Mouse (Mus musculus) heart, embryonic 12.5 days (tissue): ENCODE data around the gene Smug1. TPM values are rescaled to one million over a fixed set of nuclear protein-coding genes. Genes with fewer than 3 reads are reported as not detected.

Experiments
- ATAC-seq: fragments of 200-750 bp; cut with Nextera tagmentation; 2 replicates; pipeline ENCODE4 v1.8.0; 2017; ENCODE audit warnings: moderate TSS enrichment, moderate library complexity; ENCODE audit not compliant: insufficient number of reproducible peaks, low FRiP score
- H3K27ac ChIP-seq: fragments of 300-500 bp; sonication (generic); 2 replicates; pipeline ENCODE4 v1.5.1; 2016; ENCODE audit warnings: mild to moderate bottlenecking, moderate library complexity; ENCODE audit not compliant: poor library complexity, severe bottlenecking
- H3K27me3 ChIP-seq: fragments of 300-500 bp; sonication (generic); replicated peaks from 2 replicates; pipeline ENCODE4 v1.6.1; 2016; ENCODE audit warnings: mild to moderate bottlenecking, moderate library complexity
- H3K36me3 ChIP-seq: fragments of 300-500 bp; sonication (generic); 2 replicates; pipeline ENCODE4 v1.6.1; 2016; ENCODE audit warnings: mild to moderate bottlenecking, moderate library complexity
- H3K4me1 ChIP-seq: fragments of 300-500 bp; sonication (generic); replicated peaks from 2 replicates; pipeline ENCODE4 v1.6.1; 2016; ENCODE audit warnings: mild to moderate bottlenecking
- H3K4me2 ChIP-seq: fragments of 300-500 bp; sonication (generic); 2 replicates; pipeline ENCODE4 v1.6.1; 2016; ENCODE audit warnings: mild to moderate bottlenecking, moderate library complexity
- H3K4me3 ChIP-seq: fragments of 300-500 bp; sonication (generic); 2 replicates; pipeline ENCODE4 v1.5.1; 2016; ENCODE audit warnings: mild to moderate bottlenecking
- H3K9ac ChIP-seq: fragments of 300-500 bp; sonication (generic); 2 replicates; pipeline ENCODE4 v1.6.1; 2016; ENCODE audit warnings: mild to moderate bottlenecking, moderate library complexity
- H3K9me3 ChIP-seq: fragments of 300-500 bp; sonication (generic); replicated peaks from 2 replicates; pipeline ENCODE4 v1.6.1; 2016; ENCODE audit warnings: mild to moderate bottlenecking, moderate library complexity
- WGBS: fragments of 180-500 bp; shearing (Covaris S2); methylation state at CpG from one replicate; pipeline ENCODE4 v1.1.7; 2016; 5-methylcytosine and 5-hydroxymethylcytosine counted together
- polyA plus RNA-seq: library from polyadenylated mRNA; unstranded; fragments of >200 nt; fragmentation: Nextera tagmentation; extraction: Ambion mirVana; gene quantifications from 2 replicates; pipeline ENCODE4 v1.2.1, GENCODE M21; 2016

Smug1 gene
- polyA plus RNA-seq, 1 experiment from 2014 or later: 17.4 TPM

GRCm38 (mm10) chr15:103121416-103121815 is 45.5 kb downstream of the Smug1 start:
- H3K4me3 ChIP-seq: no peak overlapping the region
- 48% methylated on average over 5 of the region's 5 CpGs for WGBS
- no peak overlapping the region for H3K27ac ChIP-seq
- no peak for ATAC-seq
- no peak overlapping the region for H3K9ac ChIP-seq
- no peaks in the 10 kb centered on the region for H3K9me3 ChIP-seq
- no peak overlapping the region for H3K4me2 ChIP-seq
- H3K4me1 ChIP-seq: 0 out of 2 replicates have a peak, but pooled peaks cover 2% of the 10 kb centered on the region
- H3K27me3 ChIP-seq: peaks cover 98% of the 10 kb centered on the region
- no peaks in the 10 kb centered on the region for H3K36me3 ChIP-seq

- H3K27ac ChIP-seq: no peak overlapping the region
- peaks cover 98% of the 10 kb centered on the region for H3K27me3 ChIP-seq
- ATAC-seq: no peak
- H3K9me3 ChIP-seq: no peaks in the 10 kb centered on the region
- no peaks in the 10 kb centered on the region for H3K36me3 ChIP-seq
- 0 out of 2 replicates have a peak, but pooled peaks cover 2% of the 10 kb centered on the region for H3K4me1 ChIP-seq
- H3K4me3 ChIP-seq: no peak overlapping the region
- H3K9ac ChIP-seq: no peak overlapping the region
- H3K4me2 ChIP-seq: no peak overlapping the region
- WGBS: 67% methylated on average over 11 of the region's 11 CpGs
Observed at GRCm38 (mm10) chr15:103120594-103120993, 46.3 kb downstream of the Smug1 start.

- no peak overlapping the region for H3K27ac ChIP-seq
- no peak overlapping the region for H3K4me2 ChIP-seq
- WGBS: 41% methylated on average over 5 of the region's 5 CpGs
- H3K9me3 ChIP-seq: no peaks in the 10 kb centered on the region
- ATAC-seq: no peak
- H3K4me1 ChIP-seq: no peaks in the 10 kb centered on the region
- H3K36me3 ChIP-seq: no peaks in the 10 kb centered on the region
- H3K4me3 ChIP-seq: no peak overlapping the region
- H3K9ac ChIP-seq: no peak overlapping the region
- peaks cover 96% of the 10 kb centered on the region for H3K27me3 ChIP-seq
Observed at GRCm38 (mm10) chr15:103115726-103116125, 51.2 kb downstream of the Smug1 start.

- 1% methylated on average over 9 of the region's 9 CpGs for WGBS
- H3K9ac ChIP-seq: no peak overlapping the region
Observed at GRCm38 (mm10) chr15:103115256-103115655, 51.6 kb downstream of the Smug1 start.

GRCm38 (mm10) chr15:103113077-103113476 is 53.8 kb downstream of the Smug1 start:
- H3K27ac ChIP-seq: no peak overlapping the region
- H3K4me2 ChIP-seq: no peak overlapping the region
- H3K4me3 ChIP-seq: no peak overlapping the region
- H3K4me1 ChIP-seq: no peaks in the 10 kb centered on the region
- H3K9me3 ChIP-seq: no peaks in the 10 kb centered on the region
- no peaks in the 10 kb centered on the region for H3K36me3 ChIP-seq
- 67% methylated on average over 6 of the region's 6 CpGs for WGBS
- no peak for ATAC-seq
- peaks cover 99% of the 10 kb centered on the region for H3K27me3 ChIP-seq
- no peak overlapping the region for H3K9ac ChIP-seq

More at GRCm38 (mm10) chr15:103115256-103115655, 51.6 kb downstream of the Smug1 start:
- Histone ChIP-seq H3K4me1 (no peaks in the 10 kb centered on the region), H3K4me3 (no peak overlapping the region), H3K9me3 (no peaks in the 10 kb centered on the region), H3K4me2 (no peak overlapping the region), H3K27me3 (peaks cover 96% of the 10 kb centered on the region), H3K36me3 (no peaks in the 10 kb centered on the region), H3K27ac (no peak overlapping the region)
- peak; percentile 53; the same call in 1 of the 2 replicates for ATAC-seq

- H3K4me2 ChIP-seq: no peak overlapping the region
- H3K9me3 ChIP-seq: no peaks in the 10 kb centered on the region
- WGBS: 65% methylated on average over 2 of the region's 2 CpGs
- no peak for ATAC-seq
- H3K4me1 ChIP-seq: no peaks in the 10 kb centered on the region
- no peak overlapping the region for H3K27ac ChIP-seq
- no peak overlapping the region for H3K4me3 ChIP-seq
- H3K27me3 ChIP-seq: peaks cover 99% of the 10 kb centered on the region
- no peak overlapping the region for H3K9ac ChIP-seq
- no peaks in the 10 kb centered on the region for H3K36me3 ChIP-seq
Observed at GRCm38 (mm10) chr15:103112309-103112708, 54.6 kb downstream of the Smug1 start.

- 43% methylated on average over 4 of the region's 4 CpGs for WGBS
Observed at GRCm38 (mm10) chr15:103109940-103110339, 57.0 kb downstream of the Smug1 start.

GRCm38 (mm10) chr15:103108066-103108676 is 58.7 kb downstream of the Smug1 start:
- 67% methylated on average over 8 of the region's 8 CpGs for WGBS
- H3K9ac ChIP-seq: no peak overlapping the region
- peaks cover 99% of the 10 kb centered on the region for H3K27me3 ChIP-seq
- H3K27ac ChIP-seq: no peak overlapping the region
- H3K4me2 ChIP-seq: no peak overlapping the region
- ATAC-seq: no peak
- no peak overlapping the region for H3K4me3 ChIP-seq
- no peaks in the 10 kb centered on the region for H3K4me1 ChIP-seq
- no peaks in the 10 kb centered on the region for H3K36me3 ChIP-seq
- no peaks in the 10 kb centered on the region for H3K9me3 ChIP-seq

More at GRCm38 (mm10) chr15:103109940-103110339, 57.0 kb downstream of the Smug1 start:
- H3K27me3 ChIP-seq: peaks cover 99% of the 10 kb centered on the region
- ATAC-seq: no peak
- no peak overlapping the region for H3K4me3 ChIP-seq
- no peaks in the 10 kb centered on the region for H3K4me1 ChIP-seq
- H3K4me2 ChIP-seq: no peak overlapping the region
- H3K27ac ChIP-seq: no peak overlapping the region
- H3K36me3 ChIP-seq: no peaks in the 10 kb centered on the region
- no peak overlapping the region for H3K9ac ChIP-seq
- H3K9me3 ChIP-seq: no peaks in the 10 kb centered on the region

- no peak for ATAC-seq
- H3K27ac ChIP-seq: no peak overlapping the region
- no peak overlapping the region for H3K4me2 ChIP-seq
- no peaks in the 10 kb centered on the region for H3K4me1 ChIP-seq
- H3K9me3 ChIP-seq: no peaks in the 10 kb centered on the region
- no peaks in the 10 kb centered on the region for H3K36me3 ChIP-seq
- WGBS: 5% methylated on average over 2 of the region's 2 CpGs
- no peak overlapping the region for H3K4me3 ChIP-seq
- peaks cover 100% of the 10 kb centered on the region for H3K27me3 ChIP-seq
- H3K9ac ChIP-seq: no peak overlapping the region
Observed at GRCm38 (mm10) chr15:103106201-103106600, 60.7 kb downstream of the Smug1 start.

Other genes with a start within 250 kb of the Smug1 start
- 0.18 TPM in 1 of 2 replicates, not detected in the other for gene Hoxc13, start 246.0 kb downstream of the Smug1 start, polyA plus RNA-seq
- not detected in 2 replicates for gene Hoxc12, start 230.3 kb downstream of the Smug1 start, polyA plus RNA-seq
- gene Hoxc11, start 212.7 kb downstream of the Smug1 start, polyA plus RNA-seq: not detected in 2 replicates
- not detected in 2 replicates for gene Hoxc10, start 200.3 kb downstream of the Smug1 start, polyA plus RNA-seq
- 0.38 and 0.39 TPM in 2 replicates for gene Hoxc5, start 199.6 kb downstream of the Smug1 start, polyA plus RNA-seq
- gene Hoxc9, start 190.7 kb downstream of the Smug1 start, polyA plus RNA-seq: not detected in 2 replicates
- 0.11 TPM in 1 of 2 replicates, not detected in the other for gene Hoxc8, start 176.5 kb downstream of the Smug1 start, polyA plus RNA-seq
- gene Hoxc6, start 168.8 kb downstream of the Smug1 start, polyA plus RNA-seq: 0.18 and 0.82 TPM in 2 replicates
- gene Hoxc4, start 148.2 kb downstream of the Smug1 start, polyA plus RNA-seq: 0.57 and 0.76 TPM in 2 replicates
- gene Cbx5, start 72.7 kb upstream of the Smug1 start, polyA plus RNA-seq: 150 and 164 TPM in 2 replicates
- 554 and 557 TPM in 2 replicates for gene Hnrnpa1, start 73.3 kb upstream of the Smug1 start, polyA plus RNA-seq
- gene Nfe2, start 91.3 kb upstream of the Smug1 start, polyA plus RNA-seq: 12.1 and 12.4 TPM in 2 replicates
- gene Copz1, start 105.6 kb upstream of the Smug1 start, polyA plus RNA-seq: 166 TPM in 2 replicates
- 0.17 and 0.29 TPM in 2 replicates for gene Gpr84, start 143.5 kb upstream of the Smug1 start, polyA plus RNA-seq
- 9.2 and 10.3 TPM in 2 replicates for gene Zfp385a, start 173.0 kb upstream of the Smug1 start, polyA plus RNA-seq
- 111 and 115 TPM in 2 replicates for gene Itga5, start 199.7 kb upstream of the Smug1 start, polyA plus RNA-seq